In the genomic region with DNA sequence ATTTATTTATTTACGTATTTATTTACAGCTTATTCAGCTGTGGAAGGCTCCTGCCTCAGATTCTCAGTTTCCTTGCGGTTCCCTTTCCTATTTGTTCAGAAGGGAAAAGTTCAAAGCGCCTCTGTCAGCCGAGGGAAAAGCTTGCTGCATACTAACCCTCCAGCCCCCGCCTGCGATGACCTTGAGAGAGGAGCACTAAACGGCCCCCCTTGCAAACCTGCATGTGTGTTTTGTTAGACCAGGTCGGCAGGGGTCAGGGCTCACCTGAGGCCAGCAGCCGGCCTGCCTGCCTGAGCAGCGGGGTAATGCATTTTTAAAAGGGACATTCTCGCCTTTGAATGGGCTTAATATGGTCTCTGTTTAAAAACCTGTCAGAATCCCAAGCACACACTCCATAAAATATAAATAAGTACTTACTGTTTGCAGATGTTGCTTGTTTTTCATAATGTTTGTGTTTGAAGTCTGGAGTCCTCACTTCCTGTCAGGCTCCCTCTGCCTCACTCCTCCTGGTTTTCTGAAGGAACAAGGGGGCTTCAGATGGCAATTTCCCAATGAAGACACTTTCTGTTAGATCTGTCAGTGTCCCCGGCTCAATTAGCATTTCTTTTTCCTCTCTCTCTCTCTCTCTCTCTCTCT, we compare ENCODE assay signal across 9 mouse cellular contexts.
A peak's percentile ranks its signal among the peaks of the same experiment; 100 is the strongest.
DNase-seq lines count a peak whose midpoint lies in the region; ATAC-seq lines count a peak whose summit lies in the region.
"Had no signal": no experiment of that assay in that cellular context is flagged by ENCODE, and none has a peak within 500 bp of the region (broad histone marks: within the 10 kb centered on the region; RNA-seq: fewer than 3 reads in every experiment).

No protein-coding gene starts in this region.

- peak overlapping the region; percentile 44 for H3K4me3 ChIP-seq in heart, embryonic 13.5 days
- H3K4me3 ChIP-seq in hindbrain, embryonic 14.5 days (replicated peaks; ENCODE audit: low read length) = peak overlapping the region; percentile 19
- H3K4me3 ChIP-seq in limb, embryonic 15.5 days = peak overlapping the region; percentile 23
- peak overlapping the region; percentile 23 for H3K4me3 ChIP-seq in neural tube, embryonic 13.5 days

- no peak for ATAC-seq in heart, embryonic 13.5 days (ENCODE audit: extremely low read depth, insufficient number of reproducible peaks, low FRiP score, low TSS enrichment)
- no peak for ATAC-seq in hindbrain, embryonic 14.5 days (ENCODE audit: low FRiP score)
- no peak for ATAC-seq in limb, embryonic 15.5 days (ENCODE audit: insufficient number of reproducible peaks, low FRiP score, low TSS enrichment, low read depth)
- ATAC-seq in neural tube, embryonic 13.5 days (ENCODE audit: low read depth) = no peak

- WGBS in heart, embryonic 13.5 days = 16% methylated on average over 12 of the region's 12 CpGs
- WGBS in hindbrain, embryonic 14.5 days = 7% methylated on average over 12 of the region's 12 CpGs
- 12% methylated on average over 12 of the region's 12 CpGs for WGBS in limb, embryonic 15.5 days
- WGBS in neural tube, embryonic 13.5 days = 8% methylated on average over 12 of the region's 12 CpGs

- no peaks in the 10 kb centered on the region for H3K9me3 ChIP-seq in heart, embryonic 13.5 days
- no peaks in the 10 kb centered on the region for H3K9me3 ChIP-seq in hindbrain, embryonic 14.5 days (ENCODE audit: control insufficient read depth, low read length)
- H3K9me3 ChIP-seq in limb, embryonic 15.5 days = no peaks in the 10 kb centered on the region
- no peaks in the 10 kb centered on the region for H3K9me3 ChIP-seq in neural tube, embryonic 13.5 days

- DNase-seq in heart, adult 11 months = no peak
- DNase-seq in hindbrain, embryonic 14.5 days (ENCODE audit: low spot score) = no peak
- DNase-seq in adrenal gland, postnatal 36 days = no peak
- DNase-seq in right cerebral cortex, postnatal 25 days = no peak
- DNase-seq in spleen, postnatal 14 days (ENCODE audit: low spot score in 2 of 2) = no peak

- H3K27me3 ChIP-seq in heart, embryonic 13.5 days (replicated peaks) = peaks cover 12% of the 10 kb centered on the region
- H3K27me3 ChIP-seq in hindbrain, embryonic 14.5 days (ENCODE audit: control insufficient read depth, insufficient read depth, low read length) = no peaks in the 10 kb centered on the region
- peaks cover 80% of the 10 kb centered on the region for H3K27me3 ChIP-seq in limb, embryonic 15.5 days
- H3K27me3 ChIP-seq in neural tube, embryonic 13.5 days = peaks cover 38% of the 10 kb centered on the region
- H3K27me3 ChIP-seq: CH12.LX had no signal

- peak overlapping the region; percentile 71 for H3K9ac ChIP-seq in heart, embryonic 13.5 days
- peak overlapping the region; percentile 48 for H3K9ac ChIP-seq in hindbrain, embryonic 14.5 days
- H3K9ac ChIP-seq in limb, embryonic 15.5 days = no peak overlapping the region
- peak overlapping the region; percentile 51; the same call in 1 of the 2 replicates for H3K9ac ChIP-seq in neural tube, embryonic 13.5 days

- H3K4me2 ChIP-seq in heart, embryonic 13.5 days = peak overlapping the region; percentile 74
- H3K4me2 ChIP-seq in hindbrain, embryonic 14.5 days (replicated peaks) = peak overlapping the region; percentile 54
- H3K4me2 ChIP-seq in limb, embryonic 15.5 days = peak overlapping the region; percentile 46
- H3K4me2 ChIP-seq in neural tube, embryonic 13.5 days = peak overlapping the region; percentile 54

- peaks cover 69% of the 10 kb centered on the region for H3K4me1 ChIP-seq in heart, embryonic 13.5 days
- peaks cover 55% of the 10 kb centered on the region for H3K4me1 ChIP-seq in hindbrain, embryonic 14.5 days (replicated peaks; ENCODE audit: control insufficient read depth, insufficient read depth, low read length)
- peaks cover 15% of the 10 kb centered on the region for H3K4me1 ChIP-seq in limb, embryonic 15.5 days
- H3K4me1 ChIP-seq in neural tube, embryonic 13.5 days (replicated peaks) = peaks cover 56% of the 10 kb centered on the region

- no peaks in the 10 kb centered on the region for H3K36me3 ChIP-seq in heart, embryonic 13.5 days
- H3K36me3 ChIP-seq in hindbrain, embryonic 14.5 days (replicated peaks; ENCODE audit: control insufficient read depth, insufficient read depth) = no peaks in the 10 kb centered on the region
- no peaks in the 10 kb centered on the region for H3K36me3 ChIP-seq in limb, embryonic 15.5 days
- H3K36me3 ChIP-seq in neural tube, embryonic 13.5 days = no peaks in the 10 kb centered on the region

- H3K27ac ChIP-seq in heart, embryonic 13.5 days (replicated peaks) = peak overlapping the region; percentile 68; the same call in 1 of the 2 replicates
- H3K27ac ChIP-seq in hindbrain, embryonic 14.5 days = no peak overlapping the region
- no peak overlapping the region for H3K27ac ChIP-seq in limb, embryonic 15.5 days
- H3K27ac ChIP-seq in neural tube, embryonic 13.5 days (replicated peaks) = no peak overlapping the region
